Comparison of ENCODE assay signal across 21 mouse cellular contexts in the genomic region with DNA sequence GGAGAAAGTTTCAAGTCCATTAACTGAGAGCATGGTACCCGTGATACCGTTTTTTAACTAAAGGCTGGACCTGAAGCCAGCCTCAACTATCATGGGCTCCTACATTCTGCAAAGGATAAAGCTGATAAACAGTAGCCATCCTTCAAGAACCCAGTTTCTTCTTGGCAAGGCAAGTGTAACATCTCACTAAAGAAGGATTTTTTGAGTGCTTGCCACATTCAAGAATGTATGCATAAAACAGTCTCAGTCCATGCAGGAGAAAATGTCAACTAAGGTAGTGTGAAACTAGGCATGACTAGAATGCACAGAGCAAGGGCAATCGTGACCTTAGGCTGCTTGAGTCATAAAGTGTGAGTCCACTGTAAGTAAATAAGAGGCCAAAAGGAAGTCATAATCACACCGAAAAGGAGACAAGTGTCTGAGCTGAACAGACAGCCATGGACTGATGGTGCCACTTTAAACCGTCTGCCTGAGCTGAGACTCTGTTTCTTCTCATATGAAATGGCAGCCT. TPM values are rescaled to one million over a fixed set of nuclear protein-coding genes. Genes with fewer than 3 reads are reported as not detected.
DNase-seq lines count a peak whose midpoint lies in the region; ATAC-seq and TF ChIP-seq lines count a peak whose summit lies in the region.
"Had no signal": no experiment of that assay in that cellular context is flagged by ENCODE, and none has a peak within 500 bp of the region (broad histone marks: within the 10 kb centered on the region; RNA-seq: fewer than 3 reads in every experiment).

No protein-coding gene starts in this region.

- H3K36me3 ChIP-seq in kidney, embryonic 14.5 days (ENCODE audit: control insufficient read depth, insufficient read depth, low read length): no peaks in the 10 kb centered on the region
- no peaks in the 10 kb centered on the region for H3K36me3 ChIP-seq in stomach, postnatal 0 days (ENCODE audit: control insufficient read depth, insufficient read depth, low read length)
- H3K36me3 ChIP-seq: hindbrain, embryonic 12.5 days had no signal

- no peaks in the 10 kb centered on the region for H3K9me3 ChIP-seq in kidney, embryonic 14.5 days (ENCODE audit: control insufficient read depth, low read length)
- no peaks in the 10 kb centered on the region for H3K9me3 ChIP-seq in stomach, postnatal 0 days (ENCODE audit: control insufficient read depth, low read length)
- H3K9me3 ChIP-seq: forebrain, embryonic 10.5 days; forebrain, embryonic 13.5 days; hindbrain, embryonic 12.5 days had no signal

- H3K4me2 ChIP-seq in kidney, embryonic 14.5 days (replicated peaks; ENCODE audit: low read depth, low read length): no peak overlapping the region
- H3K4me2 ChIP-seq in stomach, postnatal 0 days (replicated peaks; ENCODE audit: low read depth): no peak overlapping the region
- H3K4me2 ChIP-seq: forebrain, embryonic 13.5 days; heart, embryonic 11.5 days; hindbrain, embryonic 12.5 days had no signal

- no peak overlapping the region for H3K9ac ChIP-seq in kidney, embryonic 14.5 days (ENCODE audit: low read depth, low read length)
- no peak overlapping the region for H3K9ac ChIP-seq in stomach, postnatal 0 days (ENCODE audit: low read length)
- H3K9ac ChIP-seq: forebrain, embryonic 13.5 days; hindbrain, embryonic 12.5 days had no signal

- peak; percentile 39 for DNase-seq in kidney, adult 11 months
- peak; percentile 33 for DNase-seq in kidney, adult 9 months
- no peak for DNase-seq in kidney, postnatal 10 days
- peak; percentile 14 for DNase-seq in large intestine, adult 2 months (ENCODE audit: low read depth, low spot score)
- no peak for DNase-seq in stomach, postnatal 0 days (ENCODE audit: low spot score)
- DNase-seq in gastrocnemius, postnatal 36 days: no peak
- DNase-seq: adrenal gland, adult 2 months; adrenal gland, postnatal 14 days; cerebellum, adult 11-12 months; cerebellum, adult 8-10 months; cerebellum, postnatal 10 days; gastrocnemius, postnatal 25 days had no signal

- no peak for ATAC-seq in kidney, embryonic 14.5 days (ENCODE audit: low FRiP score, low TSS enrichment)
- ATAC-seq in stomach, postnatal 0 days (ENCODE audit: low FRiP score, low TSS enrichment): peak; percentile 73
- ATAC-seq: CD4-positive, CD25-positive, alpha-beta regulatory T cell, adult 4 months; forebrain, embryonic 13.5 days; forebrain, embryonic 16.5 days; hindbrain, postnatal 0 days; inflammation-experienced regulatory T-cells, adult 6 months had no signal

- no peaks in the 10 kb centered on the region for H3K4me1 ChIP-seq in kidney, embryonic 14.5 days (ENCODE audit: control insufficient read depth, insufficient read depth, low read length)
- no peaks in the 10 kb centered on the region for H3K4me1 ChIP-seq in stomach, postnatal 0 days (replicated peaks; ENCODE audit: control insufficient read depth, insufficient read depth)
- H3K4me1 ChIP-seq: forebrain, embryonic 13.5 days; hindbrain, embryonic 12.5 days had no signal

- H3K4me3 ChIP-seq in kidney, embryonic 14.5 days (ENCODE audit: low read length): no peak overlapping the region
- no peak overlapping the region for H3K4me3 ChIP-seq in stomach, postnatal 0 days (ENCODE audit: low read depth, low read length)
- H3K4me3 ChIP-seq: forebrain, embryonic 10.5 days; forebrain, embryonic 13.5 days; hindbrain, embryonic 12.5 days had no signal

- TF ChIP-seq CTCF in stomach, postnatal 0 days (IDR thresholded peaks at IDR 0.05; ENCODE audit: low read depth): no peak

- WGBS in kidney, embryonic 14.5 days: 61% methylated on average over 5 of the region's 5 CpGs
- WGBS in large intestine, adult 2 months: 49% methylated on average over 5 of the region's 5 CpGs
- 69% methylated on average over 5 of the region's 5 CpGs for WGBS in stomach, postnatal 0 days

- intact Hi-C loops in gastrocnemius, postnatal 36 days (cut with DNase I): no loop called here

- no peak overlapping the region for H3K27ac ChIP-seq in kidney, embryonic 14.5 days (ENCODE audit: low read depth, low read length)
- H3K27ac ChIP-seq in stomach, postnatal 0 days (replicated peaks): no peak overlapping the region
- H3K27ac ChIP-seq: forebrain, embryonic 10.5 days; forebrain, embryonic 13.5 days; hindbrain, embryonic 12.5 days; hindbrain, postnatal 0 days had no signal

- H3K27me3 ChIP-seq in kidney, embryonic 14.5 days (ENCODE audit: control insufficient read depth, insufficient read depth, low read length): no peaks in the 10 kb centered on the region
- H3K27me3 ChIP-seq in stomach, postnatal 0 days (ENCODE audit: control insufficient read depth, insufficient read depth, low read length): no peaks in the 10 kb centered on the region
- H3K27me3 ChIP-seq: forebrain, embryonic 13.5 days; hindbrain, embryonic 12.5 days had no signal

- no peak for TF ChIP-seq EP300 in stomach, postnatal 0 days (optimal IDR thresholded peaks at IDR 0.05)

RNA-seq across cellular contexts. Expression of gene Clpb, which starts 51.7 kb away (rescaled TPM):
- polyA plus RNA-seq in kidney, embryonic 14.5 days (2014; fragmentation: Nextera tagmentation; extraction: Ambion mirVana): 30.7 and 54.9 TPM in 2 replicates
- 21.2 and 24.6 TPM in 2 replicates for polyA plus RNA-seq in large intestine, adult 2 months (2012; rRNA removed)
- 38.6 and 40.2 TPM in 2 replicates for polyA plus RNA-seq in stomach, postnatal 0 days (2015; fragmentation: Nextera tagmentation; extraction: Ambion mirVana)
- total RNA-seq in gastrocnemius, postnatal 36 days (2021): 10 to 100 TPM; 48.6 to 50.9 TPM

Comparison
In these comparisons a context has a peak if more than half of its experiments do, and no peak if none do; other contexts are left out.
1. DNase-seq: peak in kidney, adult 11 months (single experiment), kidney, adult 9 months (single experiment) and large intestine, adult 2 months (single experiment); none in kidney, postnatal 10 days (single experiment), stomach, postnatal 0 days (single experiment) and gastrocnemius, postnatal 36 days (0 of 2).